Mouse (Mus musculus) forebrain, embryonic 13.5 days (tissue): ENCODE results near the gene Grk4. TPM values are rescaled to one million over a fixed set of nuclear protein-coding genes. Genes with fewer than 3 reads are reported as not detected.
A peak's percentile ranks its signal among the peaks of the same experiment; 100 is the strongest.

ENCODE experiments used
- ATAC-seq: fragments of 200-750 bp; cut with Nextera tagmentation; 2 replicates; pipeline ENCODE4 v1.8.0; 2017
- H3K27ac ChIP-seq: fragments of 300-500 bp; sonication (generic); 2 replicates; pipeline ENCODE4 v1.5.1; 2015; ENCODE audit warnings: inconsistent platforms, mild to moderate bottlenecking, moderate library complexity
- H3K27me3 ChIP-seq: fragments of 300-500 bp; sonication (generic); 2 replicates; pipeline ENCODE4 v1.6.1; 2015; ENCODE audit warnings: mild to moderate bottlenecking, inconsistent platforms
- H3K36me3 ChIP-seq: fragments of 300-500 bp; sonication (generic); 2 replicates; pipeline ENCODE4 v1.6.1; 2015; ENCODE audit warnings: mild to moderate bottlenecking, inconsistent platforms; ENCODE audit not compliant: poor library complexity, severe bottlenecking
- H3K4me1 ChIP-seq: fragments of 300-500 bp; sonication (generic); 2 replicates; pipeline ENCODE4 v1.6.1; 2015; ENCODE audit warnings: inconsistent platforms
- H3K4me2 ChIP-seq: fragments of 300-500 bp; sonication (generic); 2 replicates; pipeline ENCODE4 v1.6.1; 2015; ENCODE audit warnings: inconsistent platforms, mild to moderate bottlenecking, moderate library complexity
- H3K4me3 ChIP-seq: fragments of 300-500 bp; sonication (generic); 2 replicates; pipeline ENCODE4 v1.5.1; 2015; ENCODE audit warnings: mild to moderate bottlenecking, inconsistent platforms
- H3K9ac ChIP-seq: fragments of 300-500 bp; sonication (generic); 2 replicates; pipeline ENCODE4 v1.6.1; 2015; ENCODE audit warnings: mild to moderate bottlenecking, inconsistent platforms
- H3K9me3 ChIP-seq: fragments of 300-500 bp; sonication (generic); replicated peaks from 2 replicates; pipeline ENCODE4 v1.6.1; 2016; ENCODE audit warnings: inconsistent platforms
- WGBS: fragments of 180-500 bp; shearing (Covaris S2); methylation state at CpG from one replicate; pipeline ENCODE4 v1.1.7; 2015; 5-methylcytosine and 5-hydroxymethylcytosine counted together
- polyA plus RNA-seq: library from polyadenylated mRNA; unstranded; fragments of >200 nt; fragmentation: Nextera tagmentation; extraction: Ambion mirVana; gene quantifications from 2 replicates; pipeline ENCODE4 v1.2.1, GENCODE M21; 2015

Grk4 gene
- polyA plus RNA-seq: 1.0 and 1.3 TPM in 2 replicates

DNA sequence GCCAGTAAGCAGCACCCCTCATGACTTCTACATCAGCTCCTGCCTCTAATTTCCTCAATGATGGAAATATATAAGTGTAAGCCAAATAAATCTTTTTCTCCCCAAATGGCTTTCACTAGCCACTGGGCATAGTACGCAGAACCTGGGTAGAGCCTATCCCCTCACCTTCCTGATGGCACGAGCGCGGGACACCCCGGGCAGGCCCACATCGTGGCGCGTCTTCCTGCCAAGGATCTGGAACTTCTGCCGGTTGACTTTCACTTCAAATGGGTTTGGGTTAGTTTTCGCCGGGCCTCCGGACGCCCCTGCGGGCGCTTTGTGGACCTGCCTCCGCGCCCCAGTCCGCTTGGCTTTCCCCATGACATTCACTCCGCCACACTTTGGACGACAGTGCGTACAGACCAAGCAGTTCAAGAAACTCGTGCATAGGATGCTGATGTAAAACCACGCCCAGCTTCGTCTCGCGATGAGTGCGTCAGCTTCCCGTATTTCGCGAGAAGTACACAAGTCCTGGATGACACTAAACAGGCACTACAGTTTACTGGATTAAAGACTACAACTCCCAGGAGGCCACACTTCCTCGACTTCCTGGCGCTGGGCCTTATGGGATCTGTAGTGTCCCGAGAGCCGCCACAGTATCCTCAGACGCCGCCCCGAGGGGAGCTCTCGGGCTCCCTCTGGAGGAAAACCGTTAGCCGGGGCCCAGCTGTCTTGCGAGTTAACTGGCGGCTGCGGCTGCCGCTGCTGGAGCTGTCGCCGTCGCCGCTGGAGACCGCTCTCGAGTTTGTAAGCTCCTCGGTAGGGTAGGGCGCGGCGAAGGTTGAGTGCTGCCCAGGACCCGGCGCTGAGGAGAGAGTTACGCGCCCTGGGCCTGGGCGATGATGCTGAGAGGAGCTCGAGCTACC is at the start of gene Grk4, which contains the start of gene Nop14:
TSS of gene Grk4 (plus strand) at position 694 of the 905 bp plus-strand sequence.
TSS of gene Nop14 (minus strand) at position 463 of the 905 bp plus-strand sequence.
- H3K9ac ChIP-seq: peak within 1 kb of the TSS; percentile 67
- ATAC-seq: peak; percentile 100
- no peaks in the 10 kb centered on the region for H3K9me3 ChIP-seq
- peak within 1 kb of the TSS; percentile 75 for H3K4me2 ChIP-seq
- H3K27me3 ChIP-seq: no peaks in the 10 kb centered on the region
- H3K27ac ChIP-seq: peak within 1 kb of the TSS; percentile 75
- WGBS: 0% methylated on average over 60 of the region's 60 CpGs
- peaks cover 23% of the 10 kb centered on the region for H3K36me3 ChIP-seq
- peak within 1 kb of the TSS; percentile 62 for H3K4me3 ChIP-seq
- H3K4me1 ChIP-seq: peaks cover 8% of the 10 kb centered on the region

DNA sequence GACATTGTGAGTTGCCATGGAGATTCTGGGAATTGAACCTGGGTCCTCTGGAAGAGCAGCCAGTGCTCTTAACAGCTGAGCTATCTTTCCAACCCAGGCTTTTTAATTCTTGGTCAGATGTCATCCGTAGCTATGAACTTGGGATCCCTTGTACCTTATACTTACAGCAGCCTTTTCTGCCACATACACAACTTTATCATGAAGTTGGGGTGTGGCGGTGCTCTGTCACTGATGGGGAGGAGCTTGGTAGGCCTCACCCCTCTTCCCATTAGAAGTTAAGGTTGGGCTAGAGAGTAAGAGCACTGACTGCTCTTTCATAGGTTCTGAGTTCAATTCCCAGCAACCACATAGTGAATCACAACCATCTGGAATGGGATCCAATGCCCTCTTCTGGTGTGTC is 27.2 kb upstream of the Grk4 start:
- H3K9me3 ChIP-seq: no peaks in the 10 kb centered on the region
- no peak for ATAC-seq
- peaks cover 81% of the 10 kb centered on the region for H3K36me3 ChIP-seq
- 90% methylated on average over 2 of the region's 2 CpGs for WGBS
- no peaks in the 10 kb centered on the region for H3K27me3 ChIP-seq
- no peak overlapping the region for H3K9ac ChIP-seq
- no peak overlapping the region for H3K27ac ChIP-seq
- H3K4me1 ChIP-seq: peaks cover 23% of the 10 kb centered on the region
- no peak overlapping the region for H3K4me3 ChIP-seq
- no peak overlapping the region for H3K4me2 ChIP-seq

DNA sequence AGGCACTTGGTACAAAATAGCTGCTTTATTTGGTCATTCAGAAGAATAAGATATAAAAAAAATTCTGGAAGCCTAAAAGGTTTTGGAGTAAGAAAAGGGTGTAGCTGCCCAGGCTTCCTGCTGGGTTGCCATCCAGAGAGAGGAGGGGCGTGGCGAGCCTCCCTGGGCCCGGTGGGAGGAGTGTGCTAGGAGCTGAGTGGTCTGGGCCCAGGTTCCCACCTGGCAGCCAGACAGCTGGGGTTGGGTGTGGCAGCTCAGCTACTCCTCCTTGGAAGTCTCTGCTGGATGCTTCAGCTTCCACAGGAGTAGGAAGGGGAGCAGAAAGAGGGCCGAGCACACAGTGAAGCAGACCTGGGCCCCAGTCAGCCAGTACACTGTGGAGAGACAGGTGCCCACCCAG is 26.5 kb upstream of the Grk4 start:
- H3K27ac ChIP-seq: no peak overlapping the region
- H3K4me3 ChIP-seq: no peak overlapping the region
- H3K27me3 ChIP-seq: no peaks in the 10 kb centered on the region
- H3K36me3 ChIP-seq: peaks cover 81% of the 10 kb centered on the region
- H3K9ac ChIP-seq: no peak overlapping the region
- 81% methylated on average over 4 of the region's 4 CpGs for WGBS
- H3K9me3 ChIP-seq: no peaks in the 10 kb centered on the region
- peaks cover 23% of the 10 kb centered on the region for H3K4me1 ChIP-seq
- no peak overlapping the region for H3K4me2 ChIP-seq
- no peak for ATAC-seq

- Histone ChIP-seq H3K27me3 (no peaks in the 10 kb centered on the region), H3K9ac (0 out of 2 replicates have a peak overlapping the region, but pooled peaks have one; percentile 7), H3K4me3 (no peak overlapping the region), H3K9me3 (no peaks in the 10 kb centered on the region), H3K27ac (no peak overlapping the region; the same call in 1 of the 2 replicates), H3K4me2 (no peak overlapping the region), H3K36me3 (peaks cover 81% of the 10 kb centered on the region), H3K4me1 (peaks cover 23% of the 10 kb centered on the region)
- ATAC-seq: no peak
- 91% methylated on average over 13 of the region's 13 CpGs for WGBS
Measured at GRCm38 (mm10) chr5:34634746-34635400, 25.3 kb upstream of the Grk4 start.

DNA sequence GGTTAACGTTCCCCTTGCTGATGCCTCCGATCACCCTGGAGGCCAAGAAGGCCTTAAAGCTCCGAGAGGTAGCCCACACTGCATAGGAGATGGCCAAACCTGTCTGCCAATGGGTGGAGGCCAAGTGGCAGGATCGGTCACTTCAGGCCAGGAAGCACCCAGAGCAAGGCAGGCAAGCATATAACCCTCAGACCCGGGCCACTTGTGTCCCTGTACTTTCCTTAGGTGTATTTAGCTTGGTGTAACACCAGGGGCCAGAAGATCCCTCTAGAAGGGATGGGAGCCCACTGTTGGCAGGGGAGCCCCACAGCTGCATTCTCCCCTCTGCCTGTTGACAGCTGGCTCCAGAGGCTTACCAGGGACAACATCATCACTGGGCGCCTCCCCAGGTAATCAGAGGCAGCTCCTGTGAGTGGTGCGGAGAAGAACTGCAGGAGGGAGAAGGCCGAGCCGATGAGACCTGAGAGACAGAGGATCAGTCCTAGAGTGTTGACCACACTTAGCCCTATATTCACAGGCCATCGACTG is 24.4 kb upstream of the Grk4 start:
- Histone ChIP-seq H3K4me2 (peak overlapping the region; percentile 91), H3K9ac (peak overlapping the region; percentile 81), H3K27ac (peak overlapping the region; percentile 2; the same call in 1 of the 2 replicates), H3K9me3 (no peaks in the 10 kb centered on the region), H3K4me1 (peaks cover 23% of the 10 kb centered on the region), H3K36me3 (peaks cover 81% of the 10 kb centered on the region), H3K27me3 (no peaks in the 10 kb centered on the region), H3K4me3 (peak overlapping the region; percentile 61)
- no peak for ATAC-seq
- WGBS: 64% methylated on average over 10 of the region's 10 CpGs

- Histone ChIP-seq H3K36me3 (peaks cover 81% of the 10 kb centered on the region), H3K9ac (peak within 1 kb of the TSS; percentile 81), H3K4me2 (peak within 1 kb of the TSS; percentile 91), H3K27me3 (no peaks in the 10 kb centered on the region), H3K4me1 (peaks cover 23% of the 10 kb centered on the region), H3K4me3 (peak within 1 kb of the TSS; percentile 61), H3K9me3 (no peaks in the 10 kb centered on the region), H3K27ac (peak within 1 kb of the TSS; percentile 84)
- peak; percentile 92 for ATAC-seq
- under 1% methylated on average over 48 of the region's 48 CpGs for WGBS
Measured at GRCm38 (mm10) chr5:34636481-34637287, 23.5 kb upstream of the Grk4 start, which contains the start of gene Mfsd10. Gene Mfsd10, minus strand, starts transcription at chr5:34637212.

GRCm38 (mm10) chr5:34637591-34638156 is 22.5 kb upstream of the Grk4 start:
- Histone ChIP-seq H3K4me2 (peak overlapping the region; percentile 91), H3K27me3 (no peaks in the 10 kb centered on the region), H3K4me1 (peaks cover 23% of the 10 kb centered on the region), H3K9me3 (no peaks in the 10 kb centered on the region), H3K27ac (no peak overlapping the region), H3K4me3 (no peak overlapping the region), H3K36me3 (peaks cover 75% of the 10 kb centered on the region), H3K9ac (peak overlapping the region; percentile 81; the same call in 1 of the 2 replicates)
- 82% methylated on average over 7 of the region's 7 CpGs for WGBS
- ATAC-seq: no peak

DNA sequence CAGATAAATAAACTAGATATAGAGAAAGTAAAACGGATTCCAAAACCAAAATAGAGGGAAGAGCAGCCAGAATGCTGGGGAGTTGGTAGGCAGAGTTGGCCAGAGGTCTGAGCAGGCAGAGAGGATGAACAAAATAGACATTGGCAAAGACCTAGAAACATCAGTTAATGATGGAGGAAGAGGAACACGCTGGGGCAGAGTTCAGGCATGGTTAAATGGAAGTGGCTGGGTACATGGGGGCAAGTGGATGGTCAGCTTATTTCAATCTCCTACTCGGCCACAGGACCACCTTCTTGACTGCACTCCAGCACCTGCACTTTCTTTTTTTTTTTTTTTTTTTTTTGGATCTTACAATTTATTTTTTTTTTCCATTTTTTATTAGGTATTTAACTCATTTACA is 18.2 kb upstream of the Grk4 start:
- Histone ChIP-seq H3K4me2 (no peak overlapping the region), H3K9ac (no peak overlapping the region), H3K9me3 (no peaks in the 10 kb centered on the region), H3K4me1 (0 out of 2 replicates have a peak, but pooled peaks cover 4% of the 10 kb centered on the region), H3K27ac (no peak overlapping the region), H3K4me3 (no peak overlapping the region), H3K27me3 (no peaks in the 10 kb centered on the region), H3K36me3 (peaks cover 90% of the 10 kb centered on the region)
- ATAC-seq: no peak
- WGBS: 81% methylated on average over 3 of the region's 3 CpGs

- Histone ChIP-seq H3K9me3 (no peaks in the 10 kb centered on the region), H3K27ac (no peak overlapping the region), H3K9ac (no peak overlapping the region), H3K36me3 (peaks cover 94% of the 10 kb centered on the region), H3K4me2 (no peak overlapping the region), H3K4me3 (no peak overlapping the region), H3K4me1 (no peaks in the 10 kb centered on the region), H3K27me3 (no peaks in the 10 kb centered on the region)
- 63% methylated on average over 5 of the region's 5 CpGs for WGBS
- ATAC-seq: peak; percentile 68; the same call in 1 of the 2 replicates
Measured at GRCm38 (mm10) chr5:34642932-34643331, 17.2 kb upstream of the Grk4 start.

GRCm38 (mm10) chr5:34647581-34647980 is 12.6 kb upstream of the Grk4 start:
- no peak overlapping the region for H3K4me3 ChIP-seq
- ATAC-seq: 0 out of 2 replicates have a peak, but pooled peaks have one; percentile 38
- no peak overlapping the region for H3K9ac ChIP-seq
- peaks cover 99% of the 10 kb centered on the region for H3K36me3 ChIP-seq
- no peak overlapping the region for H3K27ac ChIP-seq
- 49% methylated on average over 4 of the region's 4 CpGs for WGBS
- no peaks in the 10 kb centered on the region for H3K9me3 ChIP-seq
- no peaks in the 10 kb centered on the region for H3K4me1 ChIP-seq
- H3K27me3 ChIP-seq: no peaks in the 10 kb centered on the region
- no peak overlapping the region for H3K4me2 ChIP-seq

DNA sequence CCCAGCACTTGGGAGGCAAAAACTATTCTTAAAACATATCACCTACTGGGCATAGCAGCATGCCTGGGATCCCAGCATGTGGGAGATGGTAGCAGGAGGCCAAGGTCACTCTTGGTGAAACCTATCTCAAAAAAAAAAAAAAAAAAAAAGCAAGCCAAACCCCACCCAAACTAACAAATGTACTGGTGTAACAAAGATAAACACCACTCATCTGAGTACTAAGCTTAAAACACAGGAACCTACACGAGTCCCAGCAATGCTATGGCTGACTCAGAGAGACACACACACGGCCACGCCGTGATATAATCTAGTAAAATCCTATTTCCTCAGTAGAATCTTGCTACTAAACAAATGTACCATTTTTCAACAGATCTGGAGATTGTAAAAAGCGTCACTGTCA is 7.2 kb upstream of the Grk4 start:
- no peak for ATAC-seq
- Histone ChIP-seq H3K9me3 (no peaks in the 10 kb centered on the region), H3K4me1 (no peaks in the 10 kb centered on the region), H3K4me2 (no peak overlapping the region), H3K4me3 (no peak overlapping the region), H3K9ac (no peak overlapping the region), H3K36me3 (peaks cover 92% of the 10 kb centered on the region), H3K27ac (no peak overlapping the region), H3K27me3 (no peaks in the 10 kb centered on the region)
- 92% methylated on average over 5 of the region's 5 CpGs for WGBS
